Mouse (Mus musculus): ENCODE data around the gene Fzd2. TPM values are rescaled to one million over a fixed set of nuclear protein-coding genes. Genes with fewer than 3 reads are reported as not detected.

Fzd2 gene
- polyA plus RNA-seq, 1 experiment from 2014 or later = 12.0 TPM

DNA sequence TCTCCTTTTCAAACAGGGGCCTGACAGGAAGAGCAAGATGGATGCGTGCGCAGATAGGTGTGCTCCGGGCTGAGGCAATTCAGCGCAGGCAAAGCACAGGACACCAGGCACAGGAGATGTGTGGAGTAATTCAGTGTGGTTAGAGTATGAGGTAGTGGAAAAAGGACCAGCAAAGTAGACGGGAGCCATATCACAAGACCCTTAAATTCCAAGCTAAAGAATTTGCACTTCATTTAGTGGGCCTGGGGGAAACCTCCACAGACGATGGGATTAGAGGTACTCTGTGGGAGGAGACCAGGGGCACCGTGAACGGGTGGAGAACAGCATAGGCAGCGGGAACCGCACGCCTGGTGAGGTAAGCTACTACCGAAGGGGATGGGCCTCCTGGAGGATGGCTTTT, 43.7 kb downstream of the Fzd2 start:
- Histone ChIP-seq H3K27me3 (replicated peaks; ENCODE audit: control insufficient read depth, insufficient read depth, low read length) (no peaks in the 10 kb centered on the region), H3K4me3 (replicated peaks; ENCODE audit: low read length) (no peak overlapping the region), H3K4me1 (replicated peaks; ENCODE audit: control insufficient read depth, insufficient read depth, low read length) (no peaks in the 10 kb centered on the region), H3K36me3 (ENCODE audit: control insufficient read depth, insufficient read depth) (no peaks in the 10 kb centered on the region), H3K9me3 (ENCODE audit: control insufficient read depth, low read length) (no peaks in the 10 kb centered on the region), H3K9ac (replicated peaks; ENCODE audit: low read depth, low read length) (no peak overlapping the region), H3K27ac (ENCODE audit: low read length) (no peak overlapping the region), H3K4me2 (ENCODE audit: low read length) (no peak overlapping the region)
- WGBS = 67% methylated on average over 12 of the region's 12 CpGs
- ATAC-seq = no peak

DNA sequence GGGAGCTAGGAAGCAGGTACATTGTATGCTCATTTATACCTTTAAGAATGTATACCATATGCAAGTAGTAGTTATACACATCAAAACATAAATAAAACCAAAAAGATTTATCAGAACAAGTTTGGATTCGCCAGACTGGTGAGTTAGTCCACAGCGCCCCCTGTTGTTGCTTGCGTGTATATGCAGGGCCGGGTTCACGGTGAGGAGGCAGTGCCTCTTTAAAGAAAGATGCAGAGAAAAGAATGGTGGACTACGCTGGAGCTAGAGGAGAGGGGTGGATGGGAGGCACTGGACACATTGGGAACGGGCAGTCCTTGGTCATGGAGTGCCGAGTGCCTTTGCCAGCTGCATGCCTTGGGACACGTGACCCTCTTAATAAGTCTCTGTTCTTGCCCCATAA, 47.2 kb downstream of the Fzd2 start:
- Histone ChIP-seq H3K27ac (ENCODE audit: low read length) (no peak overlapping the region), H3K27me3 (replicated peaks; ENCODE audit: control insufficient read depth, insufficient read depth, low read length) (no peaks in the 10 kb centered on the region)
- WGBS = 3% methylated on average over 9 of the region's 9 CpGs

DNA sequence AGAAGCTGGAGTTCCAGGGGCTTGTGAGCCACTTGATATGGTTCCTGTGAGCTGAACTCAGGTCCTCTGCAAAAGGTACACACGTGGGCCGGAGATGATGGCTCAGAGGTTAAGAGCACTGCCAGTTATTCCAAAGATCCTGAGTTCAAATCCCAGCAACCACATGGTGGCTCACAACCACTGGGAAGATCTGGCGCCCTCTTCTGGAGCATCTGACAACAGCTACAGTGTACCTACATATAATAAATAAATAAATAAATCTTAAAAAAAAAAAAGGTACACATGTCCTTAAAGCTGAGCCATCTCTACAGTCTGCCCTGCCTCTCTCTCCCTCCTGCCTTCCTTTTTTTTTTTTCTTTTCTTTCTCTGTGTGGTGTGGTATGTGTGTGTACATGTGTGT, 48.6 kb downstream of the Fzd2 start:
- H3K4me1 ChIP-seq (replicated peaks; ENCODE audit: control insufficient read depth, insufficient read depth, low read length) = no peaks in the 10 kb centered on the region
- no peak overlapping the region for H3K9ac ChIP-seq (replicated peaks; ENCODE audit: low read depth, low read length)
- no peaks in the 10 kb centered on the region for H3K36me3 ChIP-seq (ENCODE audit: control insufficient read depth, insufficient read depth)
- no peaks in the 10 kb centered on the region for H3K27me3 ChIP-seq (replicated peaks; ENCODE audit: control insufficient read depth, insufficient read depth, low read length)
- no peak overlapping the region for H3K4me3 ChIP-seq (replicated peaks; ENCODE audit: low read length)
- no peaks in the 10 kb centered on the region for H3K9me3 ChIP-seq (ENCODE audit: control insufficient read depth, low read length)
- 78% methylated on average over 3 of the region's 3 CpGs for WGBS
- no peak overlapping the region for H3K4me2 ChIP-seq (ENCODE audit: low read length)
- ATAC-seq = no peak
- no peak overlapping the region for H3K27ac ChIP-seq (ENCODE audit: low read length)

More for the DNA sequence above, 47.2 kb downstream of the Fzd2 start:
- H3K4me2 ChIP-seq (ENCODE audit: low read length) = no peak overlapping the region
- no peak overlapping the region for H3K9ac ChIP-seq (replicated peaks; ENCODE audit: low read depth, low read length)
- no peaks in the 10 kb centered on the region for H3K4me1 ChIP-seq (replicated peaks; ENCODE audit: control insufficient read depth, insufficient read depth, low read length)
- ATAC-seq = no peak
- H3K4me3 ChIP-seq (replicated peaks; ENCODE audit: low read length) = no peak overlapping the region
- no peaks in the 10 kb centered on the region for H3K36me3 ChIP-seq (ENCODE audit: control insufficient read depth, insufficient read depth)
- H3K9me3 ChIP-seq (ENCODE audit: control insufficient read depth, low read length) = no peaks in the 10 kb centered on the region

DNA sequence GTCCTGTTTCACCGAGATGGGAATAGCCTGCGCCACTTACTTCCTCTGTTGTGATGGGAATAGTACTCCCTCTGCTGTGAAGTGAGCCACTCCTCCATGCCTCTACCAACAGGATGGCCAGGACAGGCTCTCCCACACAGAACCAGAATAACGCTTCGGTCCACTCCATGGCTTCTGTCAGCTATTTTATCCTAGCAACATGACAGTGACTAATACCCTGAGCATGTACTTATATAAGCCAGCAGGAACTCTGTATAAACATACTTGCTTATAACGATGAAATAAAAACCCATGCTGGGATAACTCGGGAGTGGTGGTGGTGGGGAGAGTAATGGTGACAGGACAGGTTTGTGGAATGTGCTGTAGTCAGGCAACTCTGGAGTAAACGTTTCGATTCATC, 51.7 kb downstream of the Fzd2 start:
- Histone ChIP-seq H3K4me3 (replicated peaks; ENCODE audit: low read length) (no peak overlapping the region), H3K27ac (ENCODE audit: low read length) (no peak overlapping the region), H3K36me3 (ENCODE audit: control insufficient read depth, insufficient read depth) (no peaks in the 10 kb centered on the region), H3K9ac (replicated peaks; ENCODE audit: low read depth, low read length) (no peak overlapping the region), H3K9me3 (ENCODE audit: control insufficient read depth, low read length) (no peaks in the 10 kb centered on the region), H3K4me1 (replicated peaks; ENCODE audit: control insufficient read depth, insufficient read depth, low read length) (no peaks in the 10 kb centered on the region), H3K4me2 (ENCODE audit: low read length) (no peak overlapping the region), H3K27me3 (replicated peaks; ENCODE audit: control insufficient read depth, insufficient read depth, low read length) (no peaks in the 10 kb centered on the region)
- WGBS = 74% methylated on average over 8 of the region's 8 CpGs
- no peak for ATAC-seq

DNA sequence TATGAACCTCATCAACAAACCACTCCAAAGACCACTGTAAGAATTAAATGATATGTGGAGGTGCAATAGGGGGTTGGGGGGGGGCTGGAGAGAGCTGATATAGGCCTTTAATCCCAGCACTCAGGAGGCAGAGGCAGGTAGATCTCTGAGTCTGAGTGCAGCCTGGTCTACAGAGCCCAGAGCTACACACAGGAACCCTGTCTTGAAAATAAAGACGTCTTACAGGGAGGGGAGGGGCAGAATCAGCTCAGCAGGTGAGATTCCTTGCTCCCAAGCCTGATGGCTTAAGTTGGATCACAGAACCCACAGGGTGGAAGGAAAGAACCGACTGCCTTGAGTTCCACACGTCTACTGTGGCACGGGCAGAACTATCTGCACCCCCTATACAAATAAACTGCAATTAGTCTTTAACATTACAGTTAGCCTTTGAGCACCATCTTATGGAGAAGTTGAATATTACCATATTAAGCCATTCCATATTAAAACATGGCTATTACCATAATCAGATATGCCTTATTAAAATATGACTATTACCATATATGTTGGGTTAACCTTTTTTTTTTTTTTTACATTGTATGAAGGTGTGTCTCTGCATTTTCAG, 52.2 kb downstream of the Fzd2 start:
- WGBS = 14% methylated on average over 4 of the region's 4 CpGs
- no peak overlapping the region for H3K9ac ChIP-seq (replicated peaks; ENCODE audit: low read depth, low read length)
- no peak for ATAC-seq
- no peak overlapping the region for H3K27ac ChIP-seq (ENCODE audit: low read length)
- no peaks in the 10 kb centered on the region for H3K4me1 ChIP-seq (replicated peaks; ENCODE audit: control insufficient read depth, insufficient read depth, low read length)
- H3K9me3 ChIP-seq (ENCODE audit: control insufficient read depth, low read length) = no peaks in the 10 kb centered on the region
- no peak overlapping the region for H3K4me2 ChIP-seq (ENCODE audit: low read length)
- H3K4me3 ChIP-seq (replicated peaks; ENCODE audit: low read length) = no peak overlapping the region
- H3K36me3 ChIP-seq (ENCODE audit: control insufficient read depth, insufficient read depth) = no peaks in the 10 kb centered on the region
- no peaks in the 10 kb centered on the region for H3K27me3 ChIP-seq (replicated peaks; ENCODE audit: control insufficient read depth, insufficient read depth, low read length)

DNA sequence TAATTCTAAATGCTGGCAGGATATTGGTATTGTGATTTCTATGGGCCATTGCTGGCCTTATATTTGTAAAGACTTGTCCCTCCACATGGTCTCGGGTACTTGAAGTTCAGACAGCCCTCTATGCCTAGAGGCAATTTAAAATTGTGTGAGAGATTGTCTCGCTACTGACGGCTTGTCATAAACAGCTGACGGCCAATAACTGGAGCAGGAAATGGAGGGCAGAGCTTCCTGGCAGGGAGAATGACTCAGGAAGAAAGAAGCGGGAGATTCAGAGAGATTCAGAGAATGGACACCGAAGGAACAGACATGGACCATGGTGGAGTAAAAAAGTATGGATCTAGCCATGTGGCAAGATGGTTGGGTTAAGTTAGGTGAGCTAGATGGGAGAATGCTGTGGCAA, 52.7 kb downstream of the Fzd2 start:
- H3K9ac ChIP-seq (replicated peaks; ENCODE audit: low read depth, low read length) = no peak overlapping the region
- H3K36me3 ChIP-seq (ENCODE audit: control insufficient read depth, insufficient read depth) = no peaks in the 10 kb centered on the region
- no peaks in the 10 kb centered on the region for H3K27me3 ChIP-seq (replicated peaks; ENCODE audit: control insufficient read depth, insufficient read depth, low read length)
- no peak overlapping the region for H3K4me2 ChIP-seq (ENCODE audit: low read length)
- no peak for ATAC-seq
- WGBS = 76% methylated on average over 6 of the region's 6 CpGs
- no peak overlapping the region for H3K4me3 ChIP-seq (replicated peaks; ENCODE audit: low read length)
- H3K4me1 ChIP-seq (replicated peaks; ENCODE audit: control insufficient read depth, insufficient read depth, low read length) = no peaks in the 10 kb centered on the region
- H3K27ac ChIP-seq (ENCODE audit: low read length) = no peak overlapping the region
- H3K9me3 ChIP-seq (ENCODE audit: control insufficient read depth, low read length) = no peaks in the 10 kb centered on the region

Other genes with a start within 250 kb of the Fzd2 start
- gene Slc4a1, start 238.2 kb upstream of the Fzd2 start, polyA plus RNA-seq (2015; fragmentation: Nextera tagmentation; extraction: Ambion mirVana) = 2.0 and 2.9 TPM in 2 replicates
- gene Rundc3a, start 211.0 kb upstream of the Fzd2 start, polyA plus RNA-seq (2015; fragmentation: Nextera tagmentation; extraction: Ambion mirVana) = 129 and 156 TPM in 2 replicates
- 134 and 143 TPM in 2 replicates for gene Slc25a39, start 196.4 kb upstream of the Fzd2 start, polyA plus RNA-seq (2015; fragmentation: Nextera tagmentation; extraction: Ambion mirVana)
- gene Grn, start 174.1 kb upstream of the Fzd2 start, polyA plus RNA-seq (2015; fragmentation: Nextera tagmentation; extraction: Ambion mirVana) = 68.0 and 72.8 TPM in 2 replicates
- gene Fam171a2, start 156.7 kb upstream of the Fzd2 start, polyA plus RNA-seq (2015; fragmentation: Nextera tagmentation; extraction: Ambion mirVana) = 16.1 and 17.8 TPM in 2 replicates
- 3.6 and 6.6 TPM in 2 replicates for gene Itga2b, start 134.3 kb upstream of the Fzd2 start, polyA plus RNA-seq (2015; fragmentation: Nextera tagmentation; extraction: Ambion mirVana)
- gene Gpatch8, start 48.0 kb upstream of the Fzd2 start, polyA plus RNA-seq (2015; fragmentation: Nextera tagmentation; extraction: Ambion mirVana) = 66.6 and 88.1 TPM in 2 replicates
- 6.4 and 8.3 TPM in 2 replicates for gene Gm11627, start 24.9 kb upstream of the Fzd2 start, polyA plus RNA-seq (2015; fragmentation: Nextera tagmentation; extraction: Ambion mirVana)
- 0.09 TPM in 1 of 2 replicates, not detected in the other for gene Meioc, start 59.3 kb downstream of the Fzd2 start, polyA plus RNA-seq (2015; fragmentation: Nextera tagmentation; extraction: Ambion mirVana)
- 46.8 and 51.2 TPM in 2 replicates for gene Ccdc43, start 93.4 kb downstream of the Fzd2 start, polyA plus RNA-seq (2015; fragmentation: Nextera tagmentation; extraction: Ambion mirVana)
- 21.4 and 33.7 TPM in 2 replicates for gene Adam11, start 157.0 kb downstream of the Fzd2 start, polyA plus RNA-seq (2015; fragmentation: Nextera tagmentation; extraction: Ambion mirVana)
- gene Gjc1, start 215.3 kb downstream of the Fzd2 start, polyA plus RNA-seq (2015; fragmentation: Nextera tagmentation; extraction: Ambion mirVana) = 41.9 and 47.9 TPM in 2 replicates
- gene Higd1b, start 231.5 kb downstream of the Fzd2 start, polyA plus RNA-seq (2015; fragmentation: Nextera tagmentation; extraction: Ambion mirVana) = 13.7 and 14.5 TPM in 2 replicates